Mouse (Mus musculus) heart, embryonic 10.5 days (tissue): ENCODE measurements around the gene Srebf2. TPM values are rescaled to one million over a fixed set of nuclear protein-coding genes. Genes with fewer than 3 reads are reported as not detected.

Source experiments
- DNase-seq: peaks from one replicate; pipeline ENCODE4 v3.0.0-alpha.2; 2017; ENCODE audit warnings: low spot score
- H3K27ac ChIP-seq: fragments of 300-500 bp; sonication (generic); 2 replicates; pipeline ENCODE4 v1.5.1; 2016; ENCODE audit warnings: mild to moderate bottlenecking
- H3K27me3 ChIP-seq: fragments of 300-500 bp; sonication (generic); 2 replicates; pipeline ENCODE4 v1.6.1; 2016; ENCODE audit warnings: mild to moderate bottlenecking; ENCODE audit not compliant: poor library complexity, insufficient read depth, severe bottlenecking
- H3K36me3 ChIP-seq: fragments of 300-500 bp; sonication (generic); 2 replicates; pipeline ENCODE4 v1.6.1; 2016; ENCODE audit warnings: mild to moderate bottlenecking, moderate library complexity
- H3K4me1 ChIP-seq: fragments of 300-500 bp; sonication (generic); 2 replicates; pipeline ENCODE4 v1.6.1; 2016; ENCODE audit warnings: mild to moderate bottlenecking
- H3K4me3 ChIP-seq: fragments of 300-500 bp; sonication (generic); 2 replicates; pipeline ENCODE4 v1.5.1; 2016; ENCODE audit warnings: mild to moderate bottlenecking, moderate library complexity
- H3K9me3 ChIP-seq: fragments of 300-500 bp; sonication (generic); 2 replicates; pipeline ENCODE4 v1.6.1; 2016; ENCODE audit warnings: mild to moderate bottlenecking, moderate library complexity
- WGBS: fragments of 180-500 bp; shearing (Covaris S2); methylation state at CpG from one replicate; pipeline ENCODE4 v1.1.7; 2016; 5-methylcytosine and 5-hydroxymethylcytosine counted together
- polyA plus RNA-seq: library from polyadenylated mRNA; unstranded; fragments of >200 nt; fragmentation: Nextera tagmentation; extraction: Ambion mirVana; gene quantifications from 2 replicates; pipeline ENCODE4 v1.2.1, GENCODE M21; 2016

Gene Srebf2
- polyA plus RNA-seq, 1 experiment from 2014 or later: 129 TPM

- Histone ChIP-seq H3K4me3 (peak overlapping the region; percentile 44), H3K27ac (0 out of 2 replicates have a peak overlapping the region, but pooled peaks have one; percentile 32), H3K9me3 (no peaks in the 10 kb centered on the region), H3K27me3 (peaks cover 91% of the 10 kb centered on the region), H3K36me3 (peaks cover 46% of the 10 kb centered on the region), H3K4me1 (peaks cover 28% of the 10 kb centered on the region)
- WGBS: 10% methylated on average over 34 of the region's 34 CpGs
- DNase-seq: no peak
Observed at GRCm38 (mm10) chr15:82207105-82207459, 60.1 kb downstream of the Srebf2 start.

- Histone ChIP-seq H3K36me3 (peaks cover 41% of the 10 kb centered on the region), H3K4me3 (peak overlapping the region; percentile 44), H3K9me3 (no peaks in the 10 kb centered on the region), H3K27ac (0 out of 2 replicates have a peak overlapping the region, but pooled peaks have one; percentile 32), H3K4me1 (peaks cover 34% of the 10 kb centered on the region), H3K27me3 (peaks cover 96% of the 10 kb centered on the region)
- DNase-seq: no peak
- 10% methylated on average over 30 of the region's 30 CpGs for WGBS
Observed at GRCm38 (mm10) chr15:82207504-82208219, 60.7 kb downstream of the Srebf2 start.

- peaks cover 34% of the 10 kb centered on the region for H3K36me3 ChIP-seq
- H3K27me3 ChIP-seq: peaks cover 99% of the 10 kb centered on the region
- DNase-seq: no peak
- H3K27ac ChIP-seq: no peak overlapping the region
- peaks cover 40% of the 10 kb centered on the region for H3K4me1 ChIP-seq
- H3K4me3 ChIP-seq: no peak overlapping the region
- 79% methylated on average over 8 of the region's 8 CpGs for WGBS
- H3K9me3 ChIP-seq: no peaks in the 10 kb centered on the region
Observed at GRCm38 (mm10) chr15:82208307-82208706, 61.3 kb downstream of the Srebf2 start.

GRCm38 (mm10) chr15:82209295-82210050 lies 62.5 kb downstream of the Srebf2 start:
- 72% methylated on average over 13 of the region's 13 CpGs for WGBS
- Histone ChIP-seq H3K36me3 (peaks cover 23% of the 10 kb centered on the region), H3K4me3 (no peak overlapping the region), H3K27ac (no peak overlapping the region), H3K9me3 (no peaks in the 10 kb centered on the region), H3K4me1 (peaks cover 41% of the 10 kb centered on the region), H3K27me3 (peaks cover 100% of the 10 kb centered on the region)
- DNase-seq: no peak

GRCm38 (mm10) chr15:82210801-82211200 lies 63.8 kb downstream of the Srebf2 start:
- no peaks in the 10 kb centered on the region for H3K9me3 ChIP-seq
- H3K36me3 ChIP-seq: peaks cover 9% of the 10 kb centered on the region
- peaks cover 43% of the 10 kb centered on the region for H3K4me1 ChIP-seq
- peaks cover 100% of the 10 kb centered on the region for H3K27me3 ChIP-seq
- no peak overlapping the region for H3K27ac ChIP-seq
- DNase-seq: no peak
- 44% methylated on average over 1 of the region's 1 CpGs for WGBS
- H3K4me3 ChIP-seq: no peak overlapping the region

- WGBS: 3% methylated on average over 11 of the region's 11 CpGs
- Histone ChIP-seq H3K27ac (no peak overlapping the region), H3K4me1 (peaks cover 43% of the 10 kb centered on the region), H3K4me3 (peak overlapping the region; percentile 64), H3K36me3 (peaks cover 4% of the 10 kb centered on the region), H3K27me3 (peaks cover 100% of the 10 kb centered on the region), H3K9me3 (no peaks in the 10 kb centered on the region)
- no peak for DNase-seq
Observed at GRCm38 (mm10) chr15:82211281-82211680, 64.3 kb downstream of the Srebf2 start.

GRCm38 (mm10) chr15:82211911-82212751 lies 65.2 kb downstream of the Srebf2 start:
- no peak for DNase-seq
- peak overlapping the region; percentile 68 for H3K27ac ChIP-seq
- under 1% methylated on average over 109 of the region's 112 CpGs for WGBS

GRCm38 (mm10) chr15:82212752-82213063 lies 65.7 kb downstream of the Srebf2 start, which contains the start of gene Shisa8:
TSS of gene Shisa8 (minus strand) at chr15:82212815.
- Histone ChIP-seq H3K4me1 (peaks cover 40% of the 10 kb centered on the region), H3K27ac (peak within 1 kb of the TSS; percentile 68)

More at GRCm38 (mm10) chr15:82211911-82212751, 65.2 kb downstream of the Srebf2 start:
- H3K9me3 ChIP-seq: no peaks in the 10 kb centered on the region
- H3K36me3 ChIP-seq: no peaks in the 10 kb centered on the region
- peaks cover 100% of the 10 kb centered on the region for H3K27me3 ChIP-seq
- peaks cover 43% of the 10 kb centered on the region for H3K4me1 ChIP-seq
- H3K4me3 ChIP-seq: peak overlapping the region; percentile 64

GRCm38 (mm10) chr15:82213222-82213621 lies 66.2 kb downstream of the Srebf2 start:
- DNase-seq: no peak
- H3K27ac ChIP-seq: no peak overlapping the region
- 10% methylated on average over 4 of the region's 4 CpGs for WGBS
- no peaks in the 10 kb centered on the region for H3K9me3 ChIP-seq
- no peak overlapping the region for H3K4me3 ChIP-seq
- H3K36me3 ChIP-seq: no peaks in the 10 kb centered on the region
- H3K4me1 ChIP-seq: peaks cover 42% of the 10 kb centered on the region
- H3K27me3 ChIP-seq: peaks cover 98% of the 10 kb centered on the region

More at GRCm38 (mm10) chr15:82212752-82213063, 65.7 kb downstream of the Srebf2 start, which contains the start of gene Shisa8:
- no peaks in the 10 kb centered on the region for H3K36me3 ChIP-seq
- DNase-seq: no peak
- WGBS: 0% methylated on average over 10 of the region's 34 CpGs
- H3K4me3 ChIP-seq: peak within 1 kb of the TSS; percentile 64
- no peaks in the 10 kb centered on the region for H3K9me3 ChIP-seq
- peaks cover 98% of the 10 kb centered on the region for H3K27me3 ChIP-seq

- Histone ChIP-seq H3K27ac (no peak overlapping the region), H3K27me3 (peaks cover 92% of the 10 kb centered on the region), H3K4me1 (peaks cover 47% of the 10 kb centered on the region), H3K9me3 (no peaks in the 10 kb centered on the region), H3K4me3 (no peak overlapping the region), H3K36me3 (no peaks in the 10 kb centered on the region)
- 36% methylated on average over 11 of the region's 11 CpGs for WGBS
- no peak for DNase-seq
Observed at GRCm38 (mm10) chr15:82215332-82216046, 68.5 kb downstream of the Srebf2 start.

GRCm38 (mm10) chr15:82216142-82216827 lies 69.3 kb downstream of the Srebf2 start:
- peaks cover 92% of the 10 kb centered on the region for H3K27me3 ChIP-seq

GRCm38 (mm10) chr15:82217039-82217438 lies 70.1 kb downstream of the Srebf2 start:
- no peak for DNase-seq
- H3K4me1 ChIP-seq: peaks cover 39% of the 10 kb centered on the region

More at GRCm38 (mm10) chr15:82216142-82216827, 69.3 kb downstream of the Srebf2 start:
- Histone ChIP-seq H3K9me3 (no peaks in the 10 kb centered on the region), H3K4me3 (no peak overlapping the region), H3K4me1 (peaks cover 46% of the 10 kb centered on the region), H3K27ac (no peak overlapping the region; the same call in 1 of the 2 replicates), H3K36me3 (no peaks in the 10 kb centered on the region)
- DNase-seq: no peak
- 44% methylated on average over 20 of the region's 20 CpGs for WGBS

More at GRCm38 (mm10) chr15:82217039-82217438, 70.1 kb downstream of the Srebf2 start:
- 15% methylated on average over 7 of the region's 7 CpGs for WGBS
- no peaks in the 10 kb centered on the region for H3K9me3 ChIP-seq
- no peak overlapping the region for H3K4me3 ChIP-seq
- no peak overlapping the region for H3K27ac ChIP-seq
- H3K27me3 ChIP-seq: peaks cover 92% of the 10 kb centered on the region
- H3K36me3 ChIP-seq: no peaks in the 10 kb centered on the region
